Mouse (Mus musculus) kidney, embryonic 16.5 days (tissue): Measurements from ENCODE around the gene Dnajc6. TPM values are rescaled to one million over a fixed set of nuclear protein-coding genes. Genes with fewer than 3 reads are reported as not detected.

Experiments used
- ATAC-seq: fragments of 200-750 bp; cut with Nextera tagmentation; 2 replicates; pipeline ENCODE4 v1.8.0; 2017; ENCODE audit warnings: moderate TSS enrichment; ENCODE audit not compliant: low FRiP score, low TSS enrichment
- H3K27ac ChIP-seq: fragments of 300-500 bp; sonication (generic); 2 replicates; pipeline ENCODE4 v1.5.1; 2014; ENCODE audit warnings: low read length
- H3K27me3 ChIP-seq: fragments of 300-500 bp; sonication (generic); 2 replicates; pipeline ENCODE4 v1.6.1; 2014; ENCODE audit warnings: low read length, control low read depth, mixed read lengths; ENCODE audit not compliant: insufficient read depth
- H3K36me3 ChIP-seq: fragments of 300-500 bp; sonication (generic); 2 replicates; pipeline ENCODE4 v1.6.1; 2014; ENCODE audit warnings: low read length, control low read depth, mixed read lengths; ENCODE audit not compliant: insufficient read depth
- H3K4me1 ChIP-seq: fragments of 300-500 bp; sonication (generic); 2 replicates; pipeline ENCODE4 v1.6.1; 2014; ENCODE audit warnings: low read length, control low read depth, mixed read lengths; ENCODE audit not compliant: insufficient read depth
- H3K4me2 ChIP-seq: fragments of 300-500 bp; sonication (generic); replicated peaks from 2 replicates; pipeline ENCODE4 v1.6.1; 2014; ENCODE audit warnings: low read depth, low read length
- H3K4me3 ChIP-seq: fragments of 300-500 bp; sonication (generic); 2 replicates; pipeline ENCODE4 v1.5.1; 2014; ENCODE audit warnings: mild to moderate bottlenecking, low read length
- H3K9ac ChIP-seq: fragments of 300-500 bp; sonication (generic); replicated peaks from 2 replicates; pipeline ENCODE4 v1.6.1; 2014; ENCODE audit warnings: low read length
- H3K9me3 ChIP-seq: fragments of 300-500 bp; sonication (generic); 2 replicates; pipeline ENCODE4 v1.6.1; 2016; ENCODE audit warnings: low read length, control low read depth
- WGBS: fragments of 180-500 bp; shearing (Covaris S2); extraction: QIAGEN DNeasy Blood & Tissue Kit; methylation state at CpG from one replicate; pipeline ENCODE4 v1.1.7; 2014; 5-methylcytosine and 5-hydroxymethylcytosine counted together
- polyA plus RNA-seq: library from polyadenylated mRNA; unstranded; fragments of >200 nt; fragmentation: Nextera tagmentation; extraction: Ambion mirVana; gene quantifications from 2 replicates; pipeline ENCODE4 v1.2.1, GENCODE M21; 2015

Dnajc6 gene
- polyA plus RNA-seq, 1 experiment from 2014 or later: 2.2 TPM

DNA sequence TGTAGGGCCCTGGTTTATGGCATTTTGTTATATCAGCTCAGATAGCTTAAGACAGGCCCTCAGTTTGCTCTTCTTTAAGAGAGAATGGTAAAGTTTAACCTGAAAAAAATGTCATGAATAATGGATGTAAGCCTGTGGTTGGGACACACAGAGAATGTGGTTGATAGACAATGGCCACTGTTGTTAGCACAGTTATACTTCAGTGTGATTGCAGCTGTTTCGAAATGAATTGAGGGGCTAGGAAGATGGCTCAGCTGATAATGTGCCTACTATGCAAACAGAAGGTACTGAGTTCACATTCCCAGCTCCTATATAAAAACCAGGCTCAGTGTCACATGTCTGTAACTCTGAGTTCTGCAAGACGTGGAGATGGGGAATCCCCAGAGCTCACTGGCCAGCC, 86.4 kb downstream of the Dnajc6 start:
- H3K4me2 ChIP-seq: no peak overlapping the region
- H3K4me3 ChIP-seq: no peak overlapping the region
- no peaks in the 10 kb centered on the region for H3K27me3 ChIP-seq
- no peak overlapping the region for H3K27ac ChIP-seq
- 73% methylated on average over 2 of the region's 2 CpGs for WGBS
- ATAC-seq: no peak
- no peak overlapping the region for H3K9ac ChIP-seq
- H3K9me3 ChIP-seq: no peaks in the 10 kb centered on the region
- peaks cover 10% of the 10 kb centered on the region; the same call in 1 of the 2 replicates for H3K4me1 ChIP-seq
- H3K36me3 ChIP-seq: no peaks in the 10 kb centered on the region

DNA sequence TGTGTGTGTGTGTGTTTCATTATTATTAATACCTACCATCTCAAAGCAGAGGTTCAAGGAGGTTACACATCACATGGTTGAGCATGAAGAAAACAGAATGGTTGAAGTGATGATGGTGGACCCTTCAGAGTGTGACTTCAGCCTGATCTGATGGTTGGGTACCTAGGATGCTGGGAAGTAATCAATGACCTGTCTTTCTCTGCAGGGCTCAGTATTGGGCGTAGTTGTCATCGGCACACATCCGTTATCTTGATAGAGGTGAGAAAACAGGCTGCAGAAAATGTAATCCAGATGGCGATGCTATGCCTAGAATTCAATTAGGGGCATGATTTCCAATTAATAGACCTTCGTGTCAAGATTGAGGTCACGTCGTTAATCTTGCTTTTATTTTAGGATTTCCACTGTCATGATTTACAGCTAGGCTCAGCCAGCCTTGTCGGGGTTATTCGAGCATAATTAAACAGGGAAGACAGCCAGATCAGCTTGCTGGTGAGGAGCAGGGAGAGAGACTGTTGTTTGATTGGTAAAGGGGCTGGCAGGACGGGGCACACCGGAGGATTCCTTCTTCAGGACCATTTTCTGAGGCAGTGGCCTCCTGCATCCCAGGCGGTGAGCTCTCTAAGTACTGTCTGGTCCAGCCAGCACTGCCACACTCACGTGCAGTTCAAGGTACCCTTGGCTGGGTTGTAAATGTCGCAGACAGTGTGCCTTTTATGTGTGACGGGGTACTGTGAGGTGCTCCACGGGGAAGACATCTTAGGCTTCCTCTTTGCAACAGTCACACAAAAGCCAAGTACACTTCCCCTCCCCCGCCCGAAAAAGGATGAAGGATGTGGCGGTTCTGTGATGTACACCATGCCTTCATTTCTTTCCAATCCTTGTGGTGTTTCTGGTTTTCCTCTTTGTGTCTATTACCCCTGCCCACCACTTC, 88.3 kb downstream of the Dnajc6 start:
- H3K4me2 ChIP-seq: peak overlapping the region; percentile 1; the same call in 1 of the 2 replicates
- H3K4me1 ChIP-seq: peaks cover 10% of the 10 kb centered on the region; the same call in 1 of the 2 replicates
- ATAC-seq: peak; percentile 74
- H3K4me3 ChIP-seq: no peak overlapping the region
- H3K27me3 ChIP-seq: no peaks in the 10 kb centered on the region
- H3K9ac ChIP-seq: no peak overlapping the region
- H3K27ac ChIP-seq: no peak overlapping the region
- no peaks in the 10 kb centered on the region for H3K36me3 ChIP-seq
- 30% methylated on average over 19 of the region's 19 CpGs for WGBS
- no peaks in the 10 kb centered on the region for H3K9me3 ChIP-seq

DNA sequence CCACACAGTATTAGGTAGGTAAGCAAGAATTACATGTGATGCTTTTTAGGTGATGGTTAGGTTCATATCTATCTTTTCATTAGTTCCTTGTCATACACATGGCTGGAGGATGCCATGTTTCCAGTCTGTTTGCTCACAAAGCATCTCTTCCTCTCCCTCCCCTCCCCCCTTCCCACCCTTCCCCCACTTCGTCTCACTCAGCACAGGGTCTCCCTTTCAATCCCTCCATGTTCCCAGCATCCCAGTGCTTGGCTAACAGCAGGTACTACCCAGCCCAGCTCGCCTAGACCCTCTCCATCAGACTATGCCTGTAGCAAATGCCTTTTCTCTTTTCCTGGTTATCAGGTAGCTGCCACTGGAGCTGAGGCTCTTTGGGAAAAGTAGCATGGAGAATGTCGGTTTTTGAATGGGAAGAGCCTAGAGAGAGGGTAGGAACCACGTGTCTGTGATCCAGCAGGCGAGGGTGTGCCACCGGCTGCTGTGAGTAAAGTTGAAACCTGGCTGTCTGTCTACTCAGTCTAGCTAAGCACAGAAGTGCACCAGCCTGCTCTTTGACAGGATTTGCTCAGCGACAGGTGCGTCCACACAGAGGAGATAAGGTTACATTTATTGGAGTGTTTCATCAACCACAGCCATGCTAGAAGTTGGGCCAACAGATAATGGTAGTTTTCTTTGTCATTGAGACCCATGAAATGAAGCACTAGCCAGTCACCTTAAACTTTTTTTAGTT, 89.2 kb downstream of the Dnajc6 start:
- Histone ChIP-seq H3K36me3 (no peaks in the 10 kb centered on the region), H3K4me2 (no peak overlapping the region), H3K9me3 (no peaks in the 10 kb centered on the region), H3K4me1 (peaks cover 10% of the 10 kb centered on the region; the same call in 1 of the 2 replicates), H3K9ac (no peak overlapping the region), H3K27ac (no peak overlapping the region), H3K27me3 (no peaks in the 10 kb centered on the region), H3K4me3 (no peak overlapping the region)
- ATAC-seq: no peak
- 39% methylated on average over 8 of the region's 8 CpGs for WGBS

- Histone ChIP-seq H3K4me1 (peaks cover 10% of the 10 kb centered on the region; the same call in 1 of the 2 replicates), H3K4me3 (no peak overlapping the region), H3K27ac (no peak overlapping the region), H3K27me3 (no peaks in the 10 kb centered on the region), H3K9me3 (no peaks in the 10 kb centered on the region), H3K9ac (no peak overlapping the region), H3K4me2 (no peak overlapping the region), H3K36me3 (no peaks in the 10 kb centered on the region)
- ATAC-seq: no peak
- 63% methylated on average over 8 of the region's 8 CpGs for WGBS
Observed at GRCm38 (mm10) chr4:101588932-101589331, 92.5 kb downstream of the Dnajc6 start.

- Histone ChIP-seq H3K4me1 (peaks cover 8% of the 10 kb centered on the region; the same call in 1 of the 2 replicates), H3K27ac (no peak overlapping the region), H3K4me3 (no peak overlapping the region), H3K4me2 (no peak overlapping the region), H3K9ac (no peak overlapping the region), H3K36me3 (no peaks in the 10 kb centered on the region), H3K27me3 (no peaks in the 10 kb centered on the region), H3K9me3 (no peaks in the 10 kb centered on the region)
- ATAC-seq: no peak
- 96% methylated on average over 3 of the region's 3 CpGs for WGBS
Observed at GRCm38 (mm10) chr4:101589771-101590170, 93.3 kb downstream of the Dnajc6 start.

- H3K4me2 ChIP-seq: no peak overlapping the region
- no peak overlapping the region for H3K27ac ChIP-seq
- H3K4me1 ChIP-seq: no peaks in the 10 kb centered on the region
- H3K4me3 ChIP-seq: no peak overlapping the region
- ATAC-seq: no peak
- no peaks in the 10 kb centered on the region for H3K36me3 ChIP-seq
- H3K9ac ChIP-seq: no peak overlapping the region
- H3K27me3 ChIP-seq: no peaks in the 10 kb centered on the region
- 96% methylated on average over 1 of the region's 1 CpGs for WGBS
- no peaks in the 10 kb centered on the region for H3K9me3 ChIP-seq
Observed at GRCm38 (mm10) chr4:101591400-101591799, 95.0 kb downstream of the Dnajc6 start.

GRCm38 (mm10) chr4:101592466-101592865, 96.0 kb downstream of the Dnajc6 start:
- 72% methylated on average over 3 of the region's 3 CpGs for WGBS
- Histone ChIP-seq H3K27me3 (no peaks in the 10 kb centered on the region), H3K4me3 (no peak overlapping the region), H3K9ac (no peak overlapping the region), H3K9me3 (no peaks in the 10 kb centered on the region), H3K27ac (no peak overlapping the region), H3K4me2 (no peak overlapping the region), H3K36me3 (no peaks in the 10 kb centered on the region), H3K4me1 (no peaks in the 10 kb centered on the region)
- no peak for ATAC-seq

- H3K36me3 ChIP-seq: no peaks in the 10 kb centered on the region
- H3K4me2 ChIP-seq: no peak overlapping the region
- no peaks in the 10 kb centered on the region for H3K4me1 ChIP-seq
- ATAC-seq: no peak
- H3K9ac ChIP-seq: no peak overlapping the region
- no peak overlapping the region for H3K27ac ChIP-seq
- H3K9me3 ChIP-seq: no peaks in the 10 kb centered on the region
- H3K4me3 ChIP-seq: no peak overlapping the region
- H3K27me3 ChIP-seq: no peaks in the 10 kb centered on the region
Observed at GRCm38 (mm10) chr4:101601758-101602157, 105.3 kb downstream of the Dnajc6 start.

- Histone ChIP-seq H3K27ac (no peak overlapping the region), H3K4me2 (no peak overlapping the region), H3K36me3 (no peaks in the 10 kb centered on the region), H3K4me1 (no peaks in the 10 kb centered on the region), H3K9ac (no peak overlapping the region), H3K27me3 (no peaks in the 10 kb centered on the region), H3K9me3 (no peaks in the 10 kb centered on the region), H3K4me3 (no peak overlapping the region)
- ATAC-seq: no peak
- 74% methylated on average over 3 of the region's 3 CpGs for WGBS
Observed at GRCm38 (mm10) chr4:101603635-101604034, 107.2 kb downstream of the Dnajc6 start.

DNA sequence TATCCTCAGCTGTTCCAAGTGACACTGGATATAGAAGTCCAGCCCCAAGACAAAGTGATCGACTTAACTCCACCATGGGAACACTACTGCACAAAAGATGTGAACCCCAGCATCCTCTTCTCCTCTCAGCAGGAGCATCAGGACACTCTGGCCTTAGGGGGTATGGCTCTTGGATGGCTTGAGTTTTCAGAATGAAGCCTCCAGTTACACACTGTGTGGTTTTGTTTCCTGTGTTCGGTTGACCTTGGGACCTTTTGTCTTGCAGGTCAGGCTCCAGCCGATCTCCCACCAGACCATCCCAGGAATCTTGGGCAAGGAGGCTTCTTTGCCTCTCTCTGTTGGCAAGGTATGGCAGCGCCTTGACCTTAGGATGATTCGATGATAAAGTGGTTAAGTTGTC, 120.1 kb downstream of the Dnajc6 start:
- WGBS: 83% methylated on average over 5 of the region's 5 CpGs
- ATAC-seq: no peak

More for the DNA sequence above, 120.1 kb downstream of the Dnajc6 start:
- H3K9ac ChIP-seq: no peak overlapping the region
- no peaks in the 10 kb centered on the region for H3K9me3 ChIP-seq
- no peaks in the 10 kb centered on the region for H3K4me1 ChIP-seq
- no peaks in the 10 kb centered on the region for H3K36me3 ChIP-seq
- no peaks in the 10 kb centered on the region for H3K27me3 ChIP-seq
- H3K27ac ChIP-seq: no peak overlapping the region
- no peak overlapping the region for H3K4me3 ChIP-seq
- H3K4me2 ChIP-seq: no peak overlapping the region
